Mouse (Mus musculus) yolk sac, embryonic 10.5 days (tissue): ENCODE data around the gene Chpf.

Experiments
- DNase-seq: peaks from one replicate; pipeline ENCODE4 v3.0.0-alpha.2; 2017; ENCODE audit warnings: low spot score

Gene Chpf

DNA sequence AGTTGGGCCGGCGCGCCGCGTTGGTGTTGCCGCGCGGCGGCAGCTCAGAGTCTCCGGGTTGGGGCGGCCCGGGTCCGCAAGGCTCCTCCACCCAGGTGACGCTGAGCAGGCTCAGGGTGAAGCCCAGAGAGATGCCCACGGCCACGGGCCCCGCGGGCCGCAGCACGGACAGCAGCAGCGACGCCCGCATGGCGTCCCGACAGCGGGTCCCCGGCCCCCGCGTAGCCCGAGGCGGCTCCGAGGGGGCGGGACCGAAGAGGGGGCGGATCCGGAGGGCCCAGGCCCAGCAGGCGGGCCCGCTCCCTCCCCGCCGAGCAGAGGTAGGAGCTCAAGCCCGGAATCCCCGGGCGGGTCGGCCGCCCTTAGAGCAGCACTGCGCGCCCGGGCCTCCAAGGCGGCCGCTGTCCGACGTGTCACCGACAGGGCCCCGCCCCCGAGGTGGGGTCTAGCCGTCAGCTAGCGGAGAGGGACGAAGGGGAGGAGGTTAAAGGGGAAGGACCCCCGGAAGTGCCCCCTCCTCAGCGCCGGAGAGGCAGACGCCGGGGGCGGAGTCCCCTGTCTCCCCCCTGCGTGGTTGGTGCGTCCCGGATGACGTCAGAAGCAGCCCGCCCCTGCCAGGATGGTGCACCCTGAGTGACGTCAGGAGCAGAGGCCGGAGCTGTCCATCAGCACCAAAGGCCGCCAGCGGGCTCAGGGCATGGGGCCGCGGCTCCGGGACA, at the start of gene Chpf, which contains the start of gene Tmem198:
Chpf (minus strand) TSS at position 392 of the 719 bp plus-strand sequence.
Tmem198 (plus strand) TSS at position 617 of the 719 bp plus-strand sequence.
- peak; percentile 99 for DNase-seq

DNA sequence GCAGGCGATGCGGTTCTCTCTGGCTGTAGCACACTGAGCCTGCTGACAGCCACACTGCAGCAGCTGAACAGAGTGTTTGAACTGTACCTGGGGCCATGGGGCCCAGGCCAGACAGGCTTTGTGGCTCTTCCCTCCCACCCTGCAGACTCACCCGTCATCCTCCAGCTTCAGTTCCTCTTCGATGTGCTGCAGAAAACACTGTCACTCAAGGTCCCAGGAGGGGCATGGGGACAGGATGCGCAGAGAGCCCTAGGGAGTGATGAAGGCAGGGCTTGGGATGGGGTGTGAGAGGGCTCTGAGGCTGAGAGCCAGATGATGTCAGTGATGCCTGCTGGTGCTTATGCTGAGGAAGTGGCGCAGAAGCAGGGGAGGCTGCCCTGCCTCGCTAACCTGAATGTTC, 45.6 kb upstream of the Chpf start:
- DNase-seq: no peak

DNA sequence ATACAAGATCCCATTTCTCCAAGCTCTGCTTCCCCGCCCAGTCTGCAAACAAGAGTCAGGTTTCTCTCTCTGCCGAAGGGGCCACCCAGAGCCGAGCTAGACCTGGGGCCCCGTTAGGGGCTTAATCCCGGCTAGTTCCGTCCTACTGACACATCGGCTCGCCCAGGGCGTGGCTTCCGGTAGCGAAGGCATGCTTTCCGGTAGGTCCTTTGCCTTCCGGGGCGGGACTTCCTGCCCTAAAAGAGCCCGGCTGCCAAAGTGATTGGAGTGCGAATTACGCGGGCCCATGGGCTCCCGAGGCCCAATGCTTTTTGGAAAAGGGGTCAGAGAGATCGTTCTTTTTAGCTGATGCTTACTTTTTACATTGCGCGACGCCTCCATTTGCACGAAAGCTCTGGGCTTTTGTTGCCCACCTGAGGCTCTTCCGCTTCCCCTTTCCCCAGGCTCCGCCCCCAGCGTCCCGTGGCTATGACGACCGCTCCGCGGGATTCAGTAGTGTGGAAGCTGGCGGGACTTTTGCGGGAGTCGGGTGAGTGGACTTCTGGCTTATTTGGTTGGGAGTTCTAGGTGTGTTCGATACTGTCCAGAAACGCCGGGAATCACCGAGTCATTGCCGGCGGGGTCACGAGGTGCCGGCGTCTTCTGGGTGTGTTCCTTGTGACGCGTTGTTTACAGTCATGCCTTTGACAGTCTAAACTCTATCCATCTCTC, 42.4 kb upstream of the Chpf start, which contains the start of gene Stk11ip:
Stk11ip (plus strand) TSS at position 209 of the 711 bp plus-strand sequence.
- peak; percentile 96 for DNase-seq

DNA sequence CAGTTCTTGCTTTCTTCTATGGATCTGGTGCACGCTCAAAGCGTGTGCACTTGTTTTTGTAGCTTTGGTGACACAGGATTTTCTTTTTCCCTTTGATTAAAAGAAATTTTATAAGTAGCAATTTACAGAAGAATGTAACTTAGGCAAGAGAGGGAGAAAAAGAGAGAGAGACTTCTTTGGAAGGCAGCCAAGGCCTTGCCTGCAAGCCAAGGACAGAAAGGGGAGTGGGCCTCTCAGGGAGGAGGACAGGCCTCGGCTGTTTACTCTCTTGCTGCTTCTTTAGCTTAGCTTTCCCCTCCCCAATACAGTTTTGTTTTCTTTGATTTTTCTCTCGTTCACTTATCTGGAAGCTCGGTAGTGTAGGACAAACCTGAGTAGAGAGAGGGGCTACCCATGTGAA, 40.5 kb upstream of the Chpf start:
- DNase-seq: no peak

DNA sequence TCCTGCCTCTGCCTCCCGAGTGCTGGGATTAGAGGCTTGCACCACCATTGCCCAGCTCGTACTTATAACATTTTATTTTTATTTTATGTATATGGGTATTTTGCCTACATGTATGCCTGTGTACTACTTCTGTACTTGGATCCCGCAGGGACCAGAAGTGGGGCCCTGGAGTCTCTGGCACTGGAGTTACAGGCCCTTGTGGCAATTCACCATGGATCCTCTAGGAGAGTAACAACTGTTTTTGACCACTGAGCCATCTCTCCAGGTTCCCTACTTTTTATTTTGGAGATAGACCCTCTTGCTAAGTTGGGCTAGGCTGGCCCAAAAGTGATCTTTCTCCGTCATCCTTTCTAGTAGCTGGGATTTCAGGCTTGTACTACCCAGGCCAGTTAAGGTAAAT, 39.3 kb upstream of the Chpf start:
- no peak for DNase-seq

DNA sequence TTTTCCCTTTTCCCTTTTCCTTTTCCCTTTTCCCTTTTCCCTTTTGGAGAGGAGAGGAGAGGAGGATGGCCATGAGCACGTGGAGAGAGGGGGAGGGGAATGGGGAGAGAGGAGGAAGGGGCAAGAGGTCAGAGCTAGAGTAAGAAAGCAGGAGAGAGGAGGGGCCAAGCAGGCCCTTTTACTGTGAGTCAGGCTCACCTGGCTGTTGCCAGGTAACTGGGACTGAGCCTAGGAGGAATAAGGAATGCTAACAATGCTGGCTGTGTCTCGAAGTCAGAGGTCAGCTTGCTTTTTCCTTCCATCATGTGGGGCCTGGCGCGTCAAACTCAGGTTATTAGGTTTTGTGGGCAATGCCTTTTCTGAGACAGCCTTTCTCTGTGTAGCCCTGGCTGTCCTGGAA, 38.9 kb upstream of the Chpf start:
- peak; percentile 85 for DNase-seq

DNA sequence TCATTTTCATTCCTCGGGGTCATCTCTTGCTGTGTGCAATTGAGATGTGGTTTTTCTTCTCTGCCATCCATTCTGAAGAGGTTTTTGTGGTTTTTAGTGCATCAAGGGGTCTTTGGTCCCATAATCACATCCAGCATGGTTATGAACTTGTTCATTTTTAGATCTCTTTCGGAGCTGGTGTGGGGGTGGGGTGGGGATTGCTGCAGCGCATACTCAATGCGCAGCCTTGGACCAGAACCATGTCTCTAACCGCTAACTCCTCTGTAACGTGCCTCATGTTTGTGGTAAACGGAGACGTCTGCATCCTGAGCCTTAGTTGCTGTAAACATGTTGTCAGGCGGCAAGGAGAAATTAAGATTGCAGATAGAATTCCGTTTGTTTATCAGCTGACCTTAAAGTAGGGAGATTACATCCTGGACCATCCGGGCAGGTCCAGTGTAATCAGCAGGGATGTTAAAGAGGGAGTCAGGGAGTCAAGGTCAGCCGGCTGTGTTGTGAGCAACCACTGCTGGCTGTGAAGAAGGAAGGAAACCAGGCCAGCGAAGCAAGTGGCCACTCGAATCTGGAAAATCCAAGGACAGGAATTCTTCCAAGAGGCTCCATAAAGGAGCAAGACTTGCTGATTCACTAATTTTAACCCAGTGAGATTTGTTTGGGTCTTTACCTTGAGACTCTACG, 37.7 kb upstream of the Chpf start:
- peak; percentile 33 for DNase-seq

DNA sequence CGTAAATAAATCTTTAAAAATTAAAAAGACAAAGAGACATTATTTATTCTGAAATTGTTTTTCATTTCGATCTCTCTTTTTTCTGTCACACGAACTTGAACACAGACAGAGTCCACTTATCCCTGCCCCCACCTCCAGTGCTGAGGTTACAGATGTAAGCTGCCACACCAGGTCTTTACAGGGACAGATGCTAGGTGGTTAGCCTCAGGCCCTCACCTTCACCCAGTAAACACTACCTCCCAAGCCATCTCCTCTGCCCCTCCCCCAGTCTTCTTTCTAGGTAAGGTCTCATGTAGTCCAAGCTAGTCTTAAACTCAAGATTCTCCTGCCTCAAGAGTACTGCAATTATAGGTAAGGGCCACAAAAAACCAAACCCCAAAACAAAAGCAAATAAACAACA, 33.4 kb upstream of the Chpf start:
- DNase-seq: no peak

DNA sequence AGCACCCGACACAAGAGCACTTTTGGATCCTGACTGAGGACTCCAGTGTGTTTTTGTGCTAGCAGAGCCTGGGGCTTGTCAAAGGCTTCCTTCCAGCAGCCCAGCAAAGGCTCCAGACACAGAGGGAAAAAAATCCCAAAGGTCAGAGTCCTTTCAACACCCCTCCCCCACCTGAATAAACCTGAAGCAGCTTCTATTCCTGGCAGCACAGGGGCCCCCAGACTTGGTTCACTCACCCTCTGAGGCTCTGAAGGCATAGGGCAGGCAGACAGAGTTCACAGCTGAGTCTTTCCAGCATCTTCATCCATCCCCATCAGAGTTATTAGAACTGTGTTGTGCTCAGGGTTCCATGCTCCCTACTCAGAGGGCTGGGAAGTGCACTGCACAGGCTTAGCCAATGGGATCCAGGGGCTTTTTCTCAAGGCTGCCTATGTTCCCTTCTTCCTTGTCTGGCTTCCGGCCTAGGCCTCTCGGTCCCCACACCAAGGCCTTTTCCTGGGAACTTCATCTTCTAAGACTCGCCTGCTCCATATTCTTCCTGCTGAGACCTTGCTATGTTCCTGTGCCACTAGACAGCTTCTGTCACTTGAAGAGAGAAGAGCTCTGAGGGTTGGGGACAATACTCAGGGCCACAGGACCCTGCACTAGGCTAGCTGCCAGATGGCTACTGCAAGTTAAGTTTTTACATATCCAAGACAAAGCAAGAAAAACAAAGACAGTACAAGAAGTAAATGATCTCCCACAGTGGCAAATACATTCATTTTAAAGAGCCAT, 32.5 kb upstream of the Chpf start:
- DNase-seq: peak; percentile 87

DNA sequence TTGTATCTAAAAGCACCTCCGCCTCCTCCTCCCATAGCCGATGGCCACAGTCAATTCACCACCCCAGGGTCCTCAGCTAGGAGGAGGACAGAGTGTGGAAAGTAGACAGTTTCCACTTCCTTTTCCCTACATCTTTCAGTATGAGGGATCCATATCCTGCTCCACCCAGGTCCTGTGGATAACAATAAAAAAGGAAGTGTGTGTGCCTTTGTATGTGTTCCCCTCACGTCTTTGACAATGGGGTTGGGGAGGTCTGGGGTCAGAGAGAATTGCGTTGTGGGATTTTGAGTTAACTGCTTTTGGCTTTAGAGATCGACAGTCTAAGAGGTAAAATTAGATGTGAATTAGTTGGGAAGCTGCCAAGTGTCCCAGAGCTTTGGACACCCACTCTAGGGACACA, 31.0 kb upstream of the Chpf start:
- DNase-seq: no peak

DNA sequence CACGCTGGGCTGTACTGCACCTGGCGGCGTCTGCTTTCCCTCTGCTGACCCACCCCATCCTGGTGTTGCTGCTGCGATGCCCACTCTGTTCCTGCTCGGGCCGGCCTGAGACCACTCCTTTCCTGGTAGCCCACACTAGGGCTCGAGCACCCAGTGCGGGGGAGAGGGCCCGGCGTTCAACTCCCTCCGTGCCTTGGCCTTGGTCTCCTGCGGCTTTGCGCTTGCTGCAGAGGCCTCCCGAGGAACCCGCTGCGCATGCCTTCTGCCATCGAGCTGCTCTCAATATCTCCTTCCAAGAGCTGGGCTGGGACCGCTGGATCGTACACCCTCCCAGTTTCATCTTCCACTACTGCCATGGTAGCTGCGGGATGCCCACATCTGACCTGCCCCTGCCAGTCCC, 30.5 kb upstream of the Chpf start:
- no peak for DNase-seq

DNA sequence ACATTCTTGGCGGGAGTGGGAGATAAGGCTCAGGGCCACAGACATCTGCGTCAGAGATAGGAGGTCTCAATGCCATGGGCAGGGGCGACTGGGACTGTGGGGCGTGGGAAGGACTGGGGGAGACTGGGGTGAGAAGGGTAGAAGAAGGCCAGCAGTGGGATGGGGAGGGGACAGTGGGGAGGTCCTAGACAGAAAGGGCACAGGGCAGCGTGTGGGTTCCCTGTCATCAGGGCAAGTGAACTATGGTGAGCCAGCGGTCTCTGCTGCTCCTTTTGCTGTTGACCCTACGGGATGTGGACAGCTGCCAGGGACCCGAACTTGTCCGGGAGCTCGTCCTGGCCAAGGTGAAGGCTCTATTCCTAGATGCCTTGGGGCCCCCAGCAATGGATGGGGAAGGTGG, 27.9 kb upstream of the Chpf start, which contains the start of gene Inha:
Inha (plus strand) TSS at position 72 of the 400 bp plus-strand sequence.
- DNase-seq: no peak

DNA sequence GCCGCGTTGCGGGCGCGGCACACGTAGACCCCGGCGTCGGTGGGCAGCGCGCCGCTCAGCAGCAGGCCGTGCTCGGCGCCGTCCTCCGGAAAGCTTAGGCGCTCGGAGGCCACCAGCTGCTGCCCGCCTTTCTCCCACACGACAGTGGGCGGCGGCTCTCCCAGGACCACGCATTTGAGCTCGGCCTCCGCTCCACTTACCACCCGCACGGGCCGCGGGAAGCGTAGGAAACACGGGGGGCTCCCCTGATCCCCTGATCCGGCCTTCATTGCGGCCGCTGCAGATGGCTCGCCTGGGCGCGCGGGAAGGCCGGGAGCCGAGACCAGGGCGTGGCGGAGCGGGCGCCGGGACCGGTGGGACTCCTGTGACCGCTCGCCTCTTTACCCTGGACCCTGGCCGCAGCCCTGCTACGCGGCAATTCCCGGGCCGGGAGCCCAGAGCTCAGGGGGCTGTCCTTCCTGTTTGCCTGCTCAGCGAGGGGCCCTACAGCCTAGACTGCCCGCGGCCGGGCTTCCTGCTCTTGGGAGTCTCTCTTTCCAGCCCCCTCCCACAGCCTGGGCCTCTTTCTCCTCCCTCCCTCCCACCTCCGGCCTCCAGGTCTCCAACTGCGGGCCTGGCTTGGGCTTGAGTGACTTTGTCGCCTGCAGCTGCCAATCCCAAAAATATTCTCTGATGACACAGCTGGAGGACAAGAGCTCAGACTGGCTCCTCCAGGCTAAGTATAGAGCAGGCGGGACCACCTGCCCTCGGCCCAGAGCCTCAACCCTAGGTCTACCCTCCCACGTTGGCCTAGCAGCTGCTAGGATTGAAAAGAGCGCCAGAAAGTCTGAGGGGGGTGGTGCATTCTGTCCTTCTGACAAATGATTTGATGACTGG, 27.1 kb upstream of the Chpf start, which contains the start of gene Obsl1:
Obsl1 (minus strand) TSS at position 497 of the 876 bp plus-strand sequence.
- DNase-seq: peak; percentile 95

DNA sequence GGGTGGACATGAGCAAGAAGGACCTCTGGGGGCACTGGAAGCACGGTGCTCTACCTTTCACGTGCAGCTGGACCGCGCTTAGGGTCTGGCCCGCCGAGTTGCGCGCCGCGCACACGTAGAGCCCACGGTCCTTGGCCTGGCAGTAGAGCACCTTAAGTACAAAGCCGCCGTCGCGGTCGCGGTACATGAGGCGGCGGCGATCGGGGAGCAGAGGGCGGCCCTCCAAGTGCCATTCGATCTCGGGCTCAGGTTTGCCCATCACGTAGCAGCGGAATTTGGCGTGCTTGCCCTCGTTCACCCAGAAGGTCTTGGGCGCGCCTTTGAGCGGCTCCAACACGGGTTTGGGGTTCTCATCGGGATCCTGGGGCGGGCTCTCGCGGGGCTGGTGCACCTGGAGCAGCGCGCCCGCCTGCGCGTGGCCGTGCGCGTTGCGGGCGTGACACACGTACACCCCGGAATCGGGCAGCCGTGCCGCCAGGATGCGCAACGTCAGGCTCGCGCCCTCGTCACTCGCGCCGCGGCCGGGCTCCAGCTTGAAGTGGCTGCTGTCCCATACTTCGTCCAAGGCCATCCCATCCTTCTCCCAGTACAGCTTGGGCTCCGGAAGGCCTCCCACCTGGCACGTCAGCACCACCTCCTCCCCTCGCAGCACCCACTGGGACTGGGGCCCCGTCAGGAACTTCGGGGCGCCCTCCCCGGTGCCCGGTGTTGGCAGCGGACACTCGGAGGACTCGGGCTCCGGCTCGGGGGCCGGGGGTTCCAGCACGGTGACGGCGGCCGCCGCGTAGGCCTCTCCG, 26.2 kb upstream of the Chpf start:
- peak; percentile 59 for DNase-seq

DNA sequence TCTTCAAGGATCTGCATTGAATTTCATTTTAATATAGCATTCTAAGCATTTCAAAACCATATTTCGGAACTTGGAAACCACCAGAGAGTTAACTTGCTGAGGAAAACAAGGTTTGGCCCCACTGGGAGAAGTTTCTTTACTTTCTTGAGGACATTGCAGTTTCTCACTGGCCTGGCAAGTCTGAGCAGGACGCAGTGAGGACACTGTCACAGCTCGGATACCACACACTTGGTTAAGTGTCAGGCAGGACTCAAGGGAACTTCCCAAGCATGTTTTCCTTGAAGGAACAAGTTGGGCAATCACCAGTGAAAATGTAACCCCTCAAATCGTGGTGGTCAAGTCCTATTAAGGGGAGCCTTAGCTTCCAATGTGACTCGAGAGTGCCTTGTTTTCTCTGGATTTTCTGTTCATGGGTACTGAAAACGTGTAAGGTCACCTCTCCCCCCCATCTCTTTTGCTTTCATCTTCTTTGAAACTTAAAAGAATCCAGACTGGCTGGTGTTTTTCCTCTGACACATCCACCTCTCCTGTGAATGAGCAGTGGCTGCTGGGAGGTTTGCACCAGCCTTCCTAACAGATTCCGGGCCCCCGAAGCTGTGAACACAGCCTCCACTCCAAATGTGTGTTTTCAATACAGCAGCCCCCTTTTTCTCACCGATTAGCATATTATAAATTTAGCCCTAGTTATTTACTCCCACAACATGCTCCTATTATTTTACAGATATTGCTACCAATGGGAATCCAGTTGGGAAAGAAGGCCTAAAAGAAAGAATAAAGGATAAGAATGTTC, 25.3 kb upstream of the Chpf start:
- no peak for DNase-seq

DNA sequence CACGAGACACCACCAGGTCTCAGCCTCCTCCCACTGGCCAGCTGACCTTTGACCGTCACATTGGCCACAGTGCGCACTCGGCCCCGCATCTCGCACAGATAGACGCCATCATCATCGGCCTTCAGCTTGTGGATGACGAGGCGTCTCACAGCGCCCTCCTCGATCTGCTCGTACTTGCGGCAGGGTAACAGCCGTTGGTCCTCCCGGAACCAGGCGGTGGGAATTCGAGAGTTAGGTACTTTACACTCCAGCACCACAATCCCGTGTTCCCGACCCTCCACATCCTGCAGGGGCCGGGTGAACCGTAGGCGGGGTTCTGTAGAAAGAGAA, 24.5 kb upstream of the Chpf start:
- DNase-seq: peak; percentile 78

DNA sequence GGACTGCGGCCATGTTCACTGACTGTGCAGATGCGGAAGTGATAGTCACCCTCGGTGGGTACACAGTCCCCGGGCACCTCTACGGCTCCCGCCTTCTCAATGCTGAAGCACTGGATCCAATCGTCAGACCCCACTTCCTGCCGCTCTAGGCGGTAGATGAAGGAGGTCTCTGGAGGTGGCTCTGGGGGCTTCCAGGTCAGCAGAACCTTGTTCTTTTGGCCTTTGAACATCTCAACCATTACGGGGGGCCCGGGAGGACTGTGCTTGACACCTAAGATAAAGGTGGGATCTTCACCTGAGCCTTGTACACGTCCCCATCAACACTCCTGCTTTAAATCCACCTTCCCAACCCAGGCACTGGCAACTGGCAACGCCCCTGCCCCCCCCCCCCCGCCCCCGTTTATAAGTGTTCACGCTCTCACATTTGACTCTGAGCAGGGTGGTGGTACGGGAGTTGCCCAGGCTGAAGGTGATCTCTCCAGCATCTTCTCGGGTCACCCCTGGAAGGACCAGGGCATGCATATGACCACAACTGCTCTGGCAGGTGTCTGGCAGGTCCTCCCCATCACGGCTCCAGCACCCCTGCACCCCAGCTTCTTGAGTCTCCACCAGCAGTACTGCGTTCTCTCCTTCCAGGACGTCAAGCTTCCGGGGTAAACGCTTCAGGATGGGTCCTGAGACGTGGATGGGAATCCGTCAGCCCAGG, 24.0 kb upstream of the Chpf start:
- no peak for DNase-seq

DNA sequence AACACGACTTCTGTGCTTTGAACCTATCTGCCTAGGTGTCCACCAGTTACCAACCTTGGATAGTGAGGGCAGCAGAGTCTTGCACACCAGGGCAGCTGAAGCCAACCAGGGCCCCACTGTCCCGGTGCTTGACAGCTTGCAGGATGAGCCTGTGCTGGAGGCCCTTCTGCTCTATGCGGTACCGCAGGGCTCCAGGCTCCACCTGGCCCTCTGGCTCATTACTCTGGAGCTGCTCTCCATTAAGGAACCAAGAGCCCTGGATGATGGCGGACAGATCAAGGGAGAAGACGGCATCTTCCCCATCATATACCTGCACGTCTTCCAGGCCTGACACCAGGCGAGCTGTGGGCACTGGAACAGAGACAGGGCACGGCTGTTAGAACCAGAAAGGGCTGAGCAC, 22.8 kb upstream of the Chpf start:
- no peak for DNase-seq

DNA sequence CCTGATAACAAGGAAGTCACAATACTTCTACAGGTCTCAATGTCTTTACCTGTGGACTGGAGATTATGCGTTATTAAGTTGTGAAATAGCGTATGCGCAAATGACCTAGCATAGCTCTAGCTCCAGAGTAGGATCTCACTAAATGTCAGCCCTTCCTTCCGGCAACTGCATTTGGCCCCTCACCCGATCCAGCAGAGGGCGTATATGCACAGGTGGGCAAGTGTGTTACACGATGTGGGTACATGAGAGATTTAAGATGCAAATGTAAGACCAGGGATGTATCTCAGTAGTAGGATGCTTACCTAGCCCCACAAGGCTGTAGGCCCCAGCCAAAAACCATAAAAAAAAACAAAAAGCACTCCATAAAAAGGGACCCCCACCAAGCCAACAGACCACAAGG, 20.3 kb upstream of the Chpf start:
- DNase-seq: no peak
